Mouse (Mus musculus) liver, embryonic 13.5 days (tissue): ENCODE results near the gene St6galnac5. TPM values are rescaled to one million over a fixed set of nuclear protein-coding genes. Genes with fewer than 3 reads are reported as not detected.
A peak's percentile ranks its signal among the peaks of the same experiment; 100 is the strongest.

ENCODE experiments used
- ATAC-seq: fragments of 200-750 bp; cut with Nextera tagmentation; 2 replicates; pipeline ENCODE4 v1.8.0; 2017; ENCODE audit warnings: low read depth, mild to moderate bottlenecking, moderate number of reproducible peaks, moderate library complexity
- DNase-seq: peaks from one replicate; pipeline ENCODE4 v3.0.0; 2022
- H3K27ac ChIP-seq: fragments of 300-500 bp; sonication (generic); 2 replicates; pipeline ENCODE4 v1.5.1; 2015; ENCODE audit warnings: moderate library complexity, mild to moderate bottlenecking, inconsistent platforms
- H3K27me3 ChIP-seq: fragments of 300-500 bp; sonication (generic); 2 replicates; pipeline ENCODE4 v1.6.1; 2015; ENCODE audit warnings: mild to moderate bottlenecking, inconsistent platforms
- H3K36me3 ChIP-seq: fragments of 300-500 bp; sonication (generic); 2 replicates; pipeline ENCODE4 v1.6.1; 2015; ENCODE audit warnings: mild to moderate bottlenecking, inconsistent platforms
- H3K4me1 ChIP-seq: fragments of 300-500 bp; sonication (generic); replicated peaks from 2 replicates; pipeline ENCODE4 v1.6.1; 2015; ENCODE audit warnings: inconsistent platforms
- H3K4me2 ChIP-seq: fragments of 300-500 bp; sonication (generic); 2 replicates; pipeline ENCODE4 v1.6.1; 2015; ENCODE audit warnings: inconsistent platforms, mild to moderate bottlenecking, moderate library complexity
- H3K4me3 ChIP-seq: fragments of 300-500 bp; sonication (generic); replicated peaks from 2 replicates; pipeline ENCODE4 v1.5.1; 2015; ENCODE audit warnings: mild to moderate bottlenecking, inconsistent platforms
- H3K9ac ChIP-seq: fragments of 300-500 bp; sonication (generic); 2 replicates; pipeline ENCODE4 v1.6.1; 2015; ENCODE audit warnings: mild to moderate bottlenecking, inconsistent platforms
- H3K9me3 ChIP-seq: fragments of 300-500 bp; sonication (generic); replicated peaks from 2 replicates; pipeline ENCODE4 v1.6.1; 2016; ENCODE audit warnings: inconsistent platforms
- WGBS: fragments of 180-500 bp; shearing (Covaris S2); methylation state at CpG from one replicate; pipeline ENCODE4 v1.1.7; 2015; ENCODE audit not compliant: insufficient replicate concordance; 5-methylcytosine and 5-hydroxymethylcytosine counted together
- polyA plus RNA-seq: library from polyadenylated mRNA; unstranded; fragments of >200 nt; fragmentation: Nextera tagmentation; extraction: Ambion mirVana; gene quantifications from 2 replicates; pipeline ENCODE4 v1.2.1, GENCODE M21; 2015

St6galnac5 gene
- polyA plus RNA-seq: 0.02 and 0.06 TPM in 2 replicates

GRCm38 (mm10) chr3:152981988-152982387 is at the start of gene St6galnac5:
Gene St6galnac5 (minus strand): TSS chr3:152982246.
- peaks cover 56% of the 10 kb centered on the region for H3K27me3 ChIP-seq

GRCm38 (mm10) chr3:153030756-153031155 is 48.7 kb upstream of the St6galnac5 start:
- DNase-seq (no peak), ATAC-seq (no peak)
- WGBS: 69% methylated on average over 5 of the region's 5 CpGs
- Histone ChIP-seq H3K4me1 (no peaks in the 10 kb centered on the region), H3K4me3 (no peak overlapping the region), H3K27me3 (no peaks in the 10 kb centered on the region), H3K4me2 (no peak overlapping the region), H3K9ac (no peak overlapping the region), H3K36me3 (no peaks in the 10 kb centered on the region), H3K9me3 (no peaks in the 10 kb centered on the region), H3K27ac (no peak overlapping the region)

More at GRCm38 (mm10) chr3:152981988-152982387, at the start of gene St6galnac5:
- 2% methylated on average over 17 of the region's 17 CpGs for WGBS
- H3K9me3 ChIP-seq: no peaks in the 10 kb centered on the region
- ATAC-seq (no peak), DNase-seq (no peak)
- no peak within 1 kb of the TSS for H3K9ac ChIP-seq
- H3K36me3 ChIP-seq: no peaks in the 10 kb centered on the region
- H3K4me3 ChIP-seq: peak within 1 kb of the TSS; percentile 25
- H3K4me1 ChIP-seq: peaks cover 28% of the 10 kb centered on the region
- no peak within 1 kb of the TSS for H3K27ac ChIP-seq
- H3K4me2 ChIP-seq: peak within 1 kb of the TSS; percentile 52

GRCm38 (mm10) chr3:153024016-153024415 is 42.0 kb upstream of the St6galnac5 start:
- H3K9ac ChIP-seq: no peak overlapping the region
- H3K4me2 ChIP-seq: no peak overlapping the region
- no peak overlapping the region for H3K4me3 ChIP-seq
- no peak overlapping the region for H3K27ac ChIP-seq
- no peaks in the 10 kb centered on the region for H3K36me3 ChIP-seq
- H3K27me3 ChIP-seq: no peaks in the 10 kb centered on the region
- DNase-seq (no peak), ATAC-seq (no peak)
- no peaks in the 10 kb centered on the region for H3K9me3 ChIP-seq
- no peaks in the 10 kb centered on the region for H3K4me1 ChIP-seq
- WGBS: 72% methylated on average over 11 of the region's 11 CpGs

GRCm38 (mm10) chr3:153018051-153018450 is 36.0 kb upstream of the St6galnac5 start:
- no peak for DNase-seq
- no peak for ATAC-seq
- no peak overlapping the region for H3K4me3 ChIP-seq
- H3K4me2 ChIP-seq: no peak overlapping the region
- no peaks in the 10 kb centered on the region for H3K36me3 ChIP-seq
- H3K27me3 ChIP-seq: no peaks in the 10 kb centered on the region
- 57% methylated on average over 10 of the region's 10 CpGs for WGBS
- no peaks in the 10 kb centered on the region for H3K4me1 ChIP-seq
- H3K9ac ChIP-seq: no peak overlapping the region
- H3K27ac ChIP-seq: no peak overlapping the region
- no peaks in the 10 kb centered on the region for H3K9me3 ChIP-seq

GRCm38 (mm10) chr3:153016355-153016754 is 34.3 kb upstream of the St6galnac5 start:
- Histone ChIP-seq H3K4me2 (no peak overlapping the region), H3K27me3 (no peaks in the 10 kb centered on the region), H3K27ac (no peak overlapping the region), H3K9ac (no peak overlapping the region), H3K36me3 (no peaks in the 10 kb centered on the region), H3K4me1 (no peaks in the 10 kb centered on the region), H3K4me3 (no peak overlapping the region), H3K9me3 (no peaks in the 10 kb centered on the region)
- DNase-seq: no peak
- 43% methylated on average over 8 of the region's 8 CpGs for WGBS
- no peak for ATAC-seq

- Histone ChIP-seq H3K9me3 (no peaks in the 10 kb centered on the region), H3K9ac (no peak overlapping the region), H3K4me2 (no peak overlapping the region), H3K4me1 (no peaks in the 10 kb centered on the region), H3K27ac (no peak overlapping the region), H3K36me3 (no peaks in the 10 kb centered on the region), H3K4me3 (no peak overlapping the region), H3K27me3 (no peaks in the 10 kb centered on the region)
- 75% methylated on average over 6 of the region's 6 CpGs for WGBS
- DNase-seq (no peak), ATAC-seq (no peak)
Measured at GRCm38 (mm10) chr3:153006893-153007292, 24.8 kb upstream of the St6galnac5 start.

GRCm38 (mm10) chr3:152998901-152999300 is 16.9 kb upstream of the St6galnac5 start:
- 69% methylated on average over 5 of the region's 5 CpGs for WGBS
- Histone ChIP-seq H3K4me2 (no peak overlapping the region), H3K9me3 (no peaks in the 10 kb centered on the region), H3K27me3 (no peaks in the 10 kb centered on the region), H3K9ac (no peak overlapping the region), H3K27ac (no peak overlapping the region), H3K36me3 (no peaks in the 10 kb centered on the region), H3K4me3 (no peak overlapping the region), H3K4me1 (no peaks in the 10 kb centered on the region)
- DNase-seq (no peak), ATAC-seq (no peak)

- Histone ChIP-seq H3K36me3 (no peaks in the 10 kb centered on the region), H3K27me3 (no peaks in the 10 kb centered on the region), H3K4me2 (no peak overlapping the region), H3K9me3 (no peaks in the 10 kb centered on the region), H3K9ac (no peak overlapping the region), H3K4me3 (no peak overlapping the region), H3K4me1 (no peaks in the 10 kb centered on the region), H3K27ac (no peak overlapping the region)
- no peak for ATAC-seq
- 55% methylated on average over 5 of the region's 5 CpGs for WGBS
- DNase-seq: no peak
Measured at GRCm38 (mm10) chr3:152998106-152998505, 16.1 kb upstream of the St6galnac5 start.

- no peaks in the 10 kb centered on the region for H3K36me3 ChIP-seq
- H3K9me3 ChIP-seq: no peaks in the 10 kb centered on the region
- 38% methylated on average over 5 of the region's 5 CpGs for WGBS
- H3K27ac ChIP-seq: no peak overlapping the region
- no peak for ATAC-seq
- H3K4me2 ChIP-seq: no peak overlapping the region
- no peak for DNase-seq
- H3K4me3 ChIP-seq: no peak overlapping the region
- no peaks in the 10 kb centered on the region for H3K27me3 ChIP-seq
- no peaks in the 10 kb centered on the region for H3K4me1 ChIP-seq
- H3K9ac ChIP-seq: no peak overlapping the region
Measured at GRCm38 (mm10) chr3:152993608-152994007, 11.6 kb upstream of the St6galnac5 start.

- Histone ChIP-seq H3K36me3 (no peaks in the 10 kb centered on the region), H3K4me1 (no peaks in the 10 kb centered on the region), H3K4me3 (no peak overlapping the region), H3K9ac (no peak overlapping the region), H3K9me3 (no peaks in the 10 kb centered on the region), H3K4me2 (no peak overlapping the region), H3K27ac (no peak overlapping the region), H3K27me3 (no peaks in the 10 kb centered on the region)
- ATAC-seq (no peak), DNase-seq (no peak)
- WGBS: 74% methylated on average over 2 of the region's 2 CpGs
Measured at GRCm38 (mm10) chr3:152990787-152991186, 8.7 kb upstream of the St6galnac5 start.

GRCm38 (mm10) chr3:152980978-152981974 is 770 bp downstream of the St6galnac5 start:
- peak overlapping the region; percentile 25 for H3K4me3 ChIP-seq
- under 1% methylated on average over 47 of the region's 47 CpGs for WGBS
- ATAC-seq: no peak
- peaks cover 28% of the 10 kb centered on the region for H3K4me1 ChIP-seq
- H3K9me3 ChIP-seq: no peaks in the 10 kb centered on the region
- no peak overlapping the region for H3K9ac ChIP-seq
- H3K27me3 ChIP-seq: peaks cover 56% of the 10 kb centered on the region
- peak overlapping the region; percentile 52 for H3K4me2 ChIP-seq
- no peak for DNase-seq
- H3K36me3 ChIP-seq: no peaks in the 10 kb centered on the region
- H3K27ac ChIP-seq: no peak overlapping the region
